Mouse (Mus musculus): ENCODE data around the gene Magix. TPM values are rescaled to one million over a fixed set of nuclear protein-coding genes. Genes with fewer than 3 reads are reported as not detected.

The Magix gene
- 2.2 and 2.6 TPM in 2 replicates for polyA plus RNA-seq (2012; rRNA removed)

- peak; percentile 62 to 68 for DNase-seq
- Histone ChIP-seq H3K4me3 (replicated peaks; ENCODE audit: insufficient read depth, low read depth, low read length) (peak within 1 kb of the TSS; percentile 47), H3K27me3 (ENCODE audit: control insufficient read depth, insufficient read depth, low read length) (no peaks in the 10 kb centered on the region), H3K4me1 (ENCODE audit: control insufficient read depth, insufficient read depth, low read length) (peaks cover 5% of the 10 kb centered on the region; the same call in 1 of the 2 replicates), H3K27ac (ENCODE audit: insufficient read depth, low read length) (peak within 1 kb of the TSS; percentile 19)
- WGBS: 10% methylated on average over 14 of the region's 14 CpGs
- TF ChIP-seq CTCF (IDR thresholded peaks at IDR 0.05; ENCODE audit: borderline replicate concordance, insufficient read depth, low read depth, low read length): no peak
- no peak for TF ChIP-seq POLR2A (IDR thresholded peaks at IDR 0.05; ENCODE audit: borderline replicate concordance, insufficient read depth, low read length)
Measured at GRCm38 (mm10) chrX:7680864-7681263, at the start of gene Magix. TSS of gene Magix (minus strand) at chrX:7681251.

GRCm38 (mm10) chrX:7728922-7729265, 47.8 kb upstream of the Magix start:
- Histone ChIP-seq H3K27me3 (ENCODE audit: control insufficient read depth, insufficient read depth, low read length) (no peaks in the 10 kb centered on the region), H3K27ac (ENCODE audit: insufficient read depth, low read length) (no peak overlapping the region), H3K4me1 (ENCODE audit: control insufficient read depth, insufficient read depth, low read length) (no peaks in the 10 kb centered on the region), H3K4me3 (replicated peaks; ENCODE audit: insufficient read depth, low read depth, low read length) (peak overlapping the region; percentile 71)
- TF ChIP-seq POLR2A (IDR thresholded peaks at IDR 0.05; ENCODE audit: borderline replicate concordance, insufficient read depth, low read length): no peak
- no peak for TF ChIP-seq CTCF (IDR thresholded peaks at IDR 0.05; ENCODE audit: borderline replicate concordance, insufficient read depth, low read depth, low read length)
- DNase-seq: no peak
- WGBS: 10% methylated on average over 4 of the region's 4 CpGs

GRCm38 (mm10) chrX:7728215-7728921, 47.3 kb upstream of the Magix start, which contains the start of gene Praf2:
TSS of gene Praf2 (plus strand) at chrX:7728439.
- peak within 1 kb of the TSS; percentile 71 for H3K4me3 ChIP-seq (replicated peaks; ENCODE audit: insufficient read depth, low read depth, low read length)
- DNase-seq: peak; percentile 80 to 86
- no peak for TF ChIP-seq CTCF (IDR thresholded peaks at IDR 0.05; ENCODE audit: borderline replicate concordance, insufficient read depth, low read depth, low read length)
- TF ChIP-seq POLR2A (IDR thresholded peaks at IDR 0.05; ENCODE audit: borderline replicate concordance, insufficient read depth, low read length): peak; percentile 44; the same call in 1 of the 2 replicates
- WGBS: 7% methylated on average over 42 of the region's 42 CpGs
- no peak within 1 kb of the TSS for H3K27ac ChIP-seq (ENCODE audit: insufficient read depth, low read length)
- H3K27me3 ChIP-seq (ENCODE audit: control insufficient read depth, insufficient read depth, low read length): no peaks in the 10 kb centered on the region
- no peaks in the 10 kb centered on the region for H3K4me1 ChIP-seq (ENCODE audit: control insufficient read depth, insufficient read depth, low read length)

- H3K27ac ChIP-seq (ENCODE audit: insufficient read depth, low read length): no peak overlapping the region
- WGBS: 81% methylated on average over 13 of the region's 13 CpGs
- H3K4me3 ChIP-seq (replicated peaks; ENCODE audit: insufficient read depth, low read depth, low read length): no peak overlapping the region
- DNase-seq: no peak
- H3K4me1 ChIP-seq (ENCODE audit: control insufficient read depth, insufficient read depth, low read length): no peaks in the 10 kb centered on the region
- no peaks in the 10 kb centered on the region for H3K27me3 ChIP-seq (ENCODE audit: control insufficient read depth, insufficient read depth, low read length)
- TF ChIP-seq CTCF (IDR thresholded peaks at IDR 0.05; ENCODE audit: borderline replicate concordance, insufficient read depth, low read depth, low read length): no peak
- TF ChIP-seq POLR2A (IDR thresholded peaks at IDR 0.05; ENCODE audit: borderline replicate concordance, insufficient read depth, low read length): no peak
Measured at GRCm38 (mm10) chrX:7727176-7727575, 46.1 kb upstream of the Magix start.

DNA sequence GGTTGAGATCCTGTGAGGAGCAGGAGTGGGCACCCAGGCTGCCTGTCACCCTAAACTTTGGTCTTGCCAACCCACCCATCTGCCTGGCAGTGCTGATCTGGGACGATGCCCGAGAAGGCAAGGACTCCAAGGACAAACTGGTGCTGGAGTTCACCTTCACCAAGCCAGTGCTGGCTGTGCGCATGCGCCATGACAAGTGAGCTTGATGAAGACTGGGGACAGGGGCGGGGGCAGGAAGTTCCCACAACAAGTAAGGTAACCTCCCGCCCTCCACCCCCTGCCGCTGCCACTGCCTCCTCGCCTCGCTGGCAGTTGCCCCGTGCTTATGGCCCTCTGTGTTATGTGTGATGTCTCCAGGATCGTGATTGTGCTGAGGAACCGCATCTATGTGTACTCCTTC, 44.8 kb upstream of the Magix start:
- Histone ChIP-seq H3K27ac (ENCODE audit: insufficient read depth, low read length) (no peak overlapping the region), H3K4me1 (ENCODE audit: control insufficient read depth, insufficient read depth, low read length) (no peaks in the 10 kb centered on the region), H3K4me3 (replicated peaks; ENCODE audit: insufficient read depth, low read depth, low read length) (no peak overlapping the region), H3K27me3 (ENCODE audit: control insufficient read depth, insufficient read depth, low read length) (no peaks in the 10 kb centered on the region)
- no peak for TF ChIP-seq CTCF (IDR thresholded peaks at IDR 0.05; ENCODE audit: borderline replicate concordance, insufficient read depth, low read depth, low read length)
- TF ChIP-seq POLR2A (IDR thresholded peaks at IDR 0.05; ENCODE audit: borderline replicate concordance, insufficient read depth, low read length): no peak
- WGBS: 86% methylated on average over 11 of the region's 12 CpGs
- no peak for DNase-seq

- no peak for TF ChIP-seq POLR2A (IDR thresholded peaks at IDR 0.05; ENCODE audit: borderline replicate concordance, insufficient read depth, low read length)
- TF ChIP-seq CTCF (IDR thresholded peaks at IDR 0.05; ENCODE audit: borderline replicate concordance, insufficient read depth, low read depth, low read length): no peak
- 87% methylated on average over 7 of the region's 7 CpGs for WGBS
- H3K27ac ChIP-seq (ENCODE audit: insufficient read depth, low read length): no peak overlapping the region
- no peaks in the 10 kb centered on the region for H3K4me1 ChIP-seq (ENCODE audit: control insufficient read depth, insufficient read depth, low read length)
- no peaks in the 10 kb centered on the region for H3K27me3 ChIP-seq (ENCODE audit: control insufficient read depth, insufficient read depth, low read length)
- H3K4me3 ChIP-seq (replicated peaks; ENCODE audit: insufficient read depth, low read depth, low read length): no peak overlapping the region
- no peak for DNase-seq
Measured at GRCm38 (mm10) chrX:7724135-7724534, 43.1 kb upstream of the Magix start.

DNA sequence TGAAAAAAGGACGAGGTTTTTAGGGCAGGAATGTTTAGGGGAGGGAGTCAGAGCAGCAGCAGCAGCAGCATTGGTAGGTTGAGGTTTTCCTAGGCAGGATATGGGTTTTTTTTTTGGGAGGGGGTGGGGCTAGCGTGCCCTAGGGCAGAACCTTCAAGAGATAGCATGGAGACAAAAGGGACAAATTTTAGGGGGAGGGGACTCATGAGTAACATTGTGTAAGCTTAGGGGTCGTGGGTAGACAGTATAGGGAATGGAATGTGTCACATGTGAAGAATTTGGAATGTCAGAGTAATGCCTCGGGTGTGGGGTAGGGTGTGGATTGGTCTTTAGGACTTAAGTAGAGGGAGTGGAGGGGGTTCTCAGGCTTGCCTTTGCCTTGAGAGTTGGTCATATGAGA, 41.6 kb upstream of the Magix start:
- 24% methylated on average over 4 of the region's 4 CpGs for WGBS
- TF ChIP-seq POLR2A (IDR thresholded peaks at IDR 0.05; ENCODE audit: borderline replicate concordance, insufficient read depth, low read length): no peak
- no peak for TF ChIP-seq CTCF (IDR thresholded peaks at IDR 0.05; ENCODE audit: borderline replicate concordance, insufficient read depth, low read depth, low read length)
- no peaks in the 10 kb centered on the region for H3K27me3 ChIP-seq (ENCODE audit: control insufficient read depth, insufficient read depth, low read length)
- no peaks in the 10 kb centered on the region for H3K4me1 ChIP-seq (ENCODE audit: control insufficient read depth, insufficient read depth, low read length)
- H3K27ac ChIP-seq (ENCODE audit: insufficient read depth, low read length): no peak overlapping the region
- H3K4me3 ChIP-seq (replicated peaks; ENCODE audit: insufficient read depth, low read depth, low read length): peak overlapping the region; percentile 100
- DNase-seq: no peak

- no peaks in the 10 kb centered on the region for H3K4me1 ChIP-seq (ENCODE audit: control insufficient read depth, insufficient read depth, low read length)
- no peaks in the 10 kb centered on the region for H3K27me3 ChIP-seq (ENCODE audit: control insufficient read depth, insufficient read depth, low read length)
- H3K4me3 ChIP-seq (replicated peaks; ENCODE audit: insufficient read depth, low read depth, low read length): peak overlapping the region; percentile 100
- DNase-seq: no peak
- WGBS: 13% methylated on average over 11 of the region's 11 CpGs
- TF ChIP-seq CTCF (IDR thresholded peaks at IDR 0.05; ENCODE audit: borderline replicate concordance, insufficient read depth, low read depth, low read length) (no peak), POLR2A (IDR thresholded peaks at IDR 0.05; ENCODE audit: borderline replicate concordance, insufficient read depth, low read length) (no peak)
- peak overlapping the region; percentile 99 for H3K27ac ChIP-seq (ENCODE audit: insufficient read depth, low read length)
Measured at GRCm38 (mm10) chrX:7722282-7722611, 41.2 kb upstream of the Magix start.
